Mouse (Mus musculus): ENCODE data around the gene Rab3b.

Gene Rab3b

DNA sequence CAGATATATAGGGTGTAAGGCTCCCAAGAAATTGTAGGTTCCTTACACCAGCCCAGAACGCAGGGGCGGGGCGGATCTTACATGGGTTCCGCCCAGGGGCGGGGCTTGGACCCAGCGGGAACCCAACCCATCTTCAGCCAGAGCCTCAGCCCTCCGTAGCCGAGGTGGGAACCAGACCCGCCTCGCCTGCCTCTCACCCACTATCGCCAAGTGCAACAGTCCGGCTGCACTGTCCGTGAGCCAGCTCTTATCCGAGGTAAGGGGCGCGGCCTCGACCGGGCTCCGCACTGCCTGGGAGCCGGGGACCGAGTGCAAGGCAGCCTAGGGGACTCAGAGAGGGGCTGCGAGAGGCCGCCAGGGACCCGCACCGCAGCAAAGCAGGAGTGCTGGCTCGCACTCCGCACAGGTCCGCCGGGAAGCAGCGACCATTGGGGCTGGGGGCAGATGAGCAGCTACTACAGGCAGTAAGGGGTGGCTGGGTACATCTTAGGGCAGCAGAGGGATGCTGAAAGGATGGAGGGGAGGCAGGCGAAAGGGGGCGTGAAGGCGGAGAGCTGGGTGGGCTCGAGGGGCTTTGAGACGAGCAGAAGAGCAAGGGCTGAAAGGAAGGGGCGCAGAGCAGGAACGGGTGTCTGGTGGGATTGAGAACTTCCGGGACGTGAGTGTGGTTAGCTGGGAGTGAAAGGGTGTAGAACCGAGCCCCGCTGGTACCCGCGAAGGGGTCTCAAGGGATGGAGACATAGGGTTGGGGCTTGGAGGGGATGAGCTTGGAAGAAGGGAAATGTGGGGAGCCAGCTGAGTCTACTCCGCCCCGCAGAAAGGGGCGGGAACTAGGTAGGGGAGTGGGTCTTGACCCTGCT lies at the start of gene Rab3b:
Gene Rab3b (plus strand): TSS at position 101 of the 860 bp plus-strand sequence.
- DNase-seq = peak; percentile 11

DNA sequence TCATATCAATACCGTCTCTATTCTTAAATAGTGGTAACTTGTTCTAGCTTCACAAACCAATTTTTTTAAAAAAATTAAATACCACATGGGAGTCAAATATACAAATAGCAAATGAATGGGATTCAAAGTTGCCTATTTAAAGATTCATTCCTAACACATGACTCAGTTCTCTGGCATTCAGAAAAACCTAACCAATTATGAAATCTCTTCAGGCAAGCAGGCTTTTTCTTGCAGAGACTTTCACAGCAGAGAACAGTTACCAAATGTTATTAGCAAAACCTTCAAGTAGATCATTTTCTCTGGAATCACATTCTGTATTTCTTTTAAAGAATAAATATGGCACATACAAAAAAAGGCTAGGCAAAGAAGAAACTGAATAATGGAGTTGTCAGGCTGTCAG lies 48.2 kb upstream of the Rab3b start:
- no peak for DNase-seq

DNA sequence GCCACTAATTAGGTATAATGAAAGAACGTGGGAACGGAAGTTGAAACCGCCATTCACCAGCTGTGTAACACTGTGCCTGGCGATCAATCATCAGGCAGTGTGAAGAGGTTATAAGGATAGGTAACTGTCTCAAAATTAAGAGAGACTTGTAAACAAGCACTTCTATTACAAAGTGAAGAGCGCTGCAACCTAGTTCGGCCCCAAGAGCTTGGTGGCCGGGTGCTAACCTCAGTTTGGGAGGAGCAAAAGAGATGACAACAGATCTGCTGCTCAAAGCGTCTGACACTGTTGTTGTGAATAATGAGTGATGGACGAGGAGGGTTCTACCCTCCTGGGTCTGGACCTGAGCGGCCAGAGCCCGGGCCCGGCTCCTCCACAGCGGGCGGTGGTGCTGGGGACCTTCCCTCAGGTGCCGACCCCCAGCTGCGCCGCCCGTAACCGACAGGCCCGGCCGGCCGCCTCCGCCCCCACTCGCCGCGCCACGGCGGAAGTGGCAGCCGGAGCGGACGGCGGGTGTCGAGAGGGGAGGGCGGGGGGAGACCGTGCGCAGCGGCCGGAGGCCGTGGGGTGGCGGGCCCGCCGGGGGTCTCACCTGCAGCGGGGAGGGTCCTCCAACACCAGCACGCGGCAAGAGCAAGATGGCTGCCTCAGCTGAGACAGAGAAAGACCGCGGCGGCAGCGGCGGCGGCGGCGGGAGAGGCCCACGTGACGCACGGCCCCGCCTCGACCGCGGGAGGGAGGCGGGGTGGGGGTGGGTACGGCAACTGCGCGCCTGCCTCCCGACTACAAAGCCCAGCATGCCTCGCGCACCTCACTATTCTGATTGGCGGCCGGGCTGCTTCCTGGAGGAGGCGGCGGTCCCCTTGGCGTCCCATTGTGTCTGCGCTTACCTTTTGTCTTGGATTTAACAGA lies 45.7 kb upstream of the Rab3b start, which contains the start of gene Btf3l4:
Gene Btf3l4 (minus strand): TSS at position 699 of the 912 bp plus-strand sequence.
- peak; percentile 92 for DNase-seq

DNA sequence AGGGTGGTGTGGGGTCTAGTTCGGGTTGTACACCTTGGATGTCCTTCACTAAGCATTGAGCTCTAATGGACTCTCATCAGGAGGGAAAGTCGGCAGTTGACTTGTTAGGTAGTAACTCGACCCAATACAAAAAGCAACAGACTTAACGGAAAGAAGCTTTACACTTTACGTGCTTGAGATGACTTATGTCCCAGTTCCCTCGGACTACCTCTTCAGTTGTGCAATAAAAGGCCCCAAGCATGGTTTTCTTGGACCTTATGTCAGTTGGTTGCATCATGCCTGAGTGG lies 45.1 kb upstream of the Rab3b start:
- no peak for DNase-seq

DNA sequence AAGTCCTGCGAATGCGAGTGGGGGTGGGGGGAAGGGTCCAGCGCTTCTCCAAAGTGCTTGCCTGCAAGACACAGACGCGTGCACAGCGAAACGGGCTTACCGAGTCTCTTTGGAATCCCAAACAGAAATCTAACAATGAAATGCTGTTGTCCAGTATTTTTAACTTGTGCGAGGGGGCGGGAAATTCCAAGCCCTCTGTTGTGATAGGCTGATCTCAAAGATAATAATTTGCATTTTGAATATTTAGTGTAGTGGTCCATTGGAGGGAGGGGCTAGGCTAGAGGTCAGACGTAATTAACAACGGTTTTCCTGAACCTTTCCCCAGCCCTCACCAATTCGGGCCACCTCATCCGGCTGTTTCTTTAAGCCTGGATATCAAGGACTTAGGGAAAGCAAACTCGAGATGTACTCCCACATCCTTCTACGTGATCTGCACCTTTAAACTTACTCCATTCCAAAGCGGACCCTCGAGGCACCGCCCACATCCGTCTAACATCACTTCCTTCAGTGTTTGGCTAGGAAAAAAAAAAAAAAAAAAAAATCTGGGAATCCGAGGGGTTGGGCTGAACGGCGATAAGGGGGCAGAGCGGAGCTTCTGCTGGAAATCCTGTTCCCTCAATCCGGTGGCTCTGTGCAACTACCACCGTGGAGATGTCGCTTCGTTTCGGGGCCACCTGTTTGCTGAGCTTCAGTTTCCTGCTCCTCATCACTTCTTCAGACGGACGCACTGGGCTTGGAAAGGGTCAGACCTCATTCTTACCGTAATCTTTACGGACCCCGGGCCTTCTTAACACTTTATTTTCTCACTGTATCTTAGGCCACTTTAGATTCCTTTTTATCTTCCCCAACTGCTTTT lies 44.5 kb upstream of the Rab3b start, which contains the start of gene Txndc12:
Gene Txndc12 (plus strand): TSS at position 487 of the 856 bp plus-strand sequence.
- peak; percentile 85 for DNase-seq

DNA sequence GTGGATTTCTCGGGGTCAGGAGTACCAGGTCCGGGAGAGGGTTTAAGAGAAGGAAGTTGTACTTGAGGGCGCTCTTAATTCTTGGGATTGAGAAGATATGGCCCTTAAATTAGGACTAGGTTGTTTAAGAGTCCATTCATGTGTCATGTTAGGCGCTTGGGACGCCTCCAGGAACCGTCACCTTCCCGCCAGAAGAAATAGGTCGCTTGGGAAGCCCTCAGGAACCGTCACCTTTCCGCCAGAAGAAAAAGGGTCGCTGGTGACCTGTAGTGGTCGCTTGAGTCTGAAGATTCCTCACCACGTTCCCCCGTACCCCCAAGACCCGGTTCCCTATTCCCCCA lies 43.9 kb upstream of the Rab3b start:
- peak; percentile 55 for DNase-seq

DNA sequence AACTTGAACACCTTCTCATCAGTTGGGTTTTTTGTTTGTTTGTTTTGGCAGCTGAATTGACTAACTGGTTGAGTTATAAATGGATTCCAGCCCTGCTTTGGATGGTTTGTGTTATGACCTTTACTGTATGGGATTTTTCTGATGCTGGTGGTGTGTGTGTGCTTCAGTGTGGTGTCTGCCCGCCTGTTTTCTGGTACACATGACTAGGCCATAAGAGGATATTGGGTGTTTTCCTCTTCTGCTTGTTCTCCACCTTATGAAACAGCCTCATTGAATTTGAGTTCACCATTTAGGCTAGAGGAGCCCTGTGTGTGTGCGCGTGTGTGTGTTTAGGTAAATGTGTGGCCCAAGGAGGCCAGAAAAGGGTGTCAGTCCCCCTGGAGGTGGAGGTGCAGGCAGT lies 43.4 kb upstream of the Rab3b start:
- no peak for DNase-seq

DNA sequence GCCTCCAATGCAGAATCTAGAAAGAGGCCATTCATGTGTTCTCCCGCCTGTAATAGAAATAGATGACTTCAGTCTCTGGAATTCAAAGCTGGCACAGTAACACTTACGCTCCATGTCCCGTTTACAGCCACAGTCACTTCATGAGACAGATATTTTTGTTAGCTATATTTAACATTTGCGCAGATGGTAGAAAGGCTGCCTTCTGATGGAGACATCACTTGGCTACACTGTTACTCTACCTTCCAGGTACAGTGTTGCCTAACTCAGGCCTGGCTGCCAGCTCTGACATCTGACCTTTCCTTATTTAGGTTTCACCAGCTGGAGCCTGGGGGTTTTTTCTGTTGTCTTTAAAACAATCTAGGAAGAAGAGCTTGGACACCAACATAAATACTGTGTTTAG lies 40.8 kb upstream of the Rab3b start:
- DNase-seq = peak; percentile 57

DNA sequence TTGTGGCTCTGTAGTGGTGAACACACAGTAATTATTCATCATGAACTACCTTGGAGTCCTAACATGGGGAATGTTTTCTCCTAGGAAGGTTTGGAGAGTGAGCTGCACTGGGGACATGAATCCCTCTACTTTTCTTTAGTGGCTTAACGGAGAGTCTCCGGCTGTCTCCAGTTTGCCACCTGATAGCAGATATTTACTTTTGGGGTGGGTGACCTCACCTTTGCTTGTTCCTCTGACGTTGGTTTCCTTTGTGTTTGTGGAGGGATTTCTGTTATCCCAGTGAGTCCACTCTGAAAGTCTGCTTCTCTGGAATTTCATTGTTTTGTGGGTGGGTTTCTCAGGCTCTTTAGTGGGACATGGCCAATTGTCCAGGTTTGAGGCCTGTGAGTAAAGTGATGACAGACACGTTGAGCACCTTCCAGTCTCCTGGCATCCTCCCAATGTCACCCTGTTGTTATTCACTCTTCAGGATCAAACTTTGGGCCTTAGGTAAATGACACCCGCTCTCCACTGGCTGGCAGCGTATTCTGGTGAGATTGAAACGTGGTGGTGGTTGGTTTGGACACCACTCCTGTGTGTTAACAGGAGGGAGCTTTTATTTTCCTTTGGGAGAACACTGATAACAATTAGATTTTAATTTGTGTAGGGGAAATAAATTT lies 36.8 kb upstream of the Rab3b start:
- DNase-seq = no peak

DNA sequence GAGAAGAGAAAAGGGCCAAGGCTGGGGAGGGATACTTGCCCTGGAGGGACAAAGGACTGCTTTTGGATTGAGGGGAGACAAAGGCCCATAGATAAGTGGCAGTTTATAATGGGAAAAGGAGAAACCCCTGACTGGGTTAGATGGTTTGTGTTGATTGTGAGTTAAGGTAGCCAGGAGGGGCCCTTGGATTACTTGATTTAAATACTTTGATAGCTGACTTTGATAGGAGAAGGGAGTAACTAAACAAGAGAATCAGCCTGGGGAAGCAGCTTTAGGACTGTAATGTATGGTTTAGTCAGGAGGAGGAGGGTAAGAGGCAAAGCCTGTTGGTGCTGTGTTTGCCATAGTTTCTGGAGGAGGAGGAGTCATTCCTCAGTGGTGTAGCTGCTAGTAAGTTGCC lies 35.5 kb upstream of the Rab3b start:
- no peak for DNase-seq

DNA sequence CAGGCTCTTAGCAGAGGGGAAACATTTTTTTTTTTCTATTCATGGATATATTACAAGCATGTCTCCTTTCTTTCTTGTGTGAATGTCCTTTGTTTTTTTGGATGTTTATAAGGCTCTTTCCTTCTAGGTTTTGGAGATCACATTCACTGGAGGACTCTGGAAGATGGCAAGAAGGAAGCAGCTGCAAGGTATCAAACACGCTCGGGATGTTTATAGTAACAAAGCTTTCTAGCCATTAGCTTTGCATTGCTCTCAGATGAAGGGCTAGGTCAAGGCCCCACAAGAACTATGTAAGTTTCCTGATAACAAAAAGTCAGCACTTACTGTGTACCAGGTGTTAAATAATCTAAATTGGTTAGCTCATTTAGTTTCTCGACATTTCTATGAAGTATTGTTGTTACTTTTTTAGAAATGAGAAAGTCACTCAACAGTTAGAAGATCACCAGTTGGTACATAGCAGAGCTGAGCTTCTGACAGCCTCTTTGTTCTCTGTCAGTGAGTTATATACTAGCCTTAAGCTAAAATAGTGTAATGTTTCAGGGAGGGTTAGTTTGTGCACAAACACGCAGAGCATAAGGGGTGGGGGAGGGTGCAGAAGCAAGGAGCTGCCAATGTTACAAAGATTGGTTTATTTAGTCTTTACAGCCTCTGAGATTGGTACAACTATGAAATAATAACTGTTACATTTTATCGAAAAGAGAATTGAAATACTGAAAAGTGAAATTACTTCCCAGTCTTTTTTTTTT lies 32.9 kb upstream of the Rab3b start:
- no peak for DNase-seq

DNA sequence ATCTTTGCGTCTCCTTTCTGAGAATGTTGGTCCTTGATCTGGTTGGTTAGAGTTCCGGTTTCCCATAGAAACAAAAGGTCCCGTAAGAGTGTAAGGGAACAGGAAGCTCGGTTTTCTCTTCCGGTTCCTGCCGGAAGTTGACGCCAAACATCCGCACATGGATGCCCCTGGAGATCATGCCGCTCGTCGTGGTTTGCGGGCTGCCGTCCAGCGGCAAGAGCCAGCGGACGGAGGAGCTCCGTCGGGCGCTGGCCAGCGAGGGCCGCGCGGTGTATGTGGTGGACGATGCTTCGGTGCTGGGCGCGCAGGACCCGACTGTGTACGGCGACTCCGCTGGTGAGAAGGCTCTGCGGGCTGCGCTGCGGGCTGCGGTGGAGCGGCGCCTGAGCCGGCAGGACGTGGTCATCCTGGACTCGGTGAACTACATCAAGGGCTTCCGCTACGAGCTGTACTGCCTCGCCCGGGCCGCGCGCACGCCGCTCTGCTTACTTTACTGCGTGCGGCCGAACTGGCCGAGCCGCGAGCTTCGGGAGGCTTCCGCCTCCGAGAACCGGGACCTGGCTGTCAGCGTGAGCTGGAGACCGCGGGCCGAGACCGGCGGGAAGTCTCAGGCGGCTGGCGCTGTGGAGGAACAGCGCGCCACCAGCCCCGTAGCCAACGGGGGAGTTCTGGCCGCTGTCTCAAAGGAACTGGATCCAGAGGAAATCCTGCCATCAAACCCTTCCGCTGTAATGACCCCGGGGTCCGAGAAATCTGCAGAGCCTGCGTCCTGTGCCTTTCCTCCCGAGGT lies 31.0 kb upstream of the Rab3b start, which contains the start of gene Kti12:
Gene Kti12 (plus strand): TSS at position 71 of the 790 bp plus-strand sequence.
- DNase-seq = peak; percentile 81

DNA sequence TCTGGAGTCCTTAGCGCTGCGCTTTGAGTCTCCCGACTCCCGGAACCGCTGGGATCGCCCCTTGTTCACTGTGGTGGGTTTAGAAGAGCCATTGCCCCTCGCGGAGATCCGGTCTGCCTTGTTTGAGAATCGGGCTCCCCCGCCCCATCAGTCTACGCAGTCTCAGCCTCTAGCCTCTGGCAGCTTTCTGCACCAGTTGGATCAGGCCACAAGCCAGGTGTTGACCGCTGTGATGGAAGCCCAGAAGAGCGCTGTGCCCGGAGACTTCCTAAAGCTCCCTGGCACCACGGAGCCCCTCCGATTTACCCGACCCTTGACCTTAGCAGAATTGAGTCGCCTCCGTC lies 30.4 kb upstream of the Rab3b start, which contains the start of gene A730015C16Rik:
Gene A730015C16Rik (minus strand): TSS at position 115 of the 344 bp plus-strand sequence.
- DNase-seq = peak; percentile 47

DNA sequence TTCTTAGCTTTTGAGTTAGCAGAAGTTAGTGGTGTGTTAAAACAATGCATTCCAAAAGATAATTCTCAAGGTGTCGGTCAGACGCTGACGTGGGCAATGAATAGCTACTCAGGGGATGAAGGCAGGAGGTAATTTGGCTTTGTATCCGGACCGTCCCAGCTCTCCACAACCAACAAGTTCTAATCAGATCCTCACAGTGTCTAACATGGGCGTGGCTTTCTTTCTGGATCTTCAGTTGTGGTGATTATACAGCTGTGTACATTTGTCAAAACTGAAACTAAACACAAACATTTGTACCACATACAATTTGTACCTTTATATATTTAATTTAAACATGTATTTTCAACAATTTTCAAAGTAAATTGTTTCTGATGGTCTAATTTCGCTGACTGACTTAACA lies 12.1 kb upstream of the Rab3b start:
- DNase-seq = no peak

DNA sequence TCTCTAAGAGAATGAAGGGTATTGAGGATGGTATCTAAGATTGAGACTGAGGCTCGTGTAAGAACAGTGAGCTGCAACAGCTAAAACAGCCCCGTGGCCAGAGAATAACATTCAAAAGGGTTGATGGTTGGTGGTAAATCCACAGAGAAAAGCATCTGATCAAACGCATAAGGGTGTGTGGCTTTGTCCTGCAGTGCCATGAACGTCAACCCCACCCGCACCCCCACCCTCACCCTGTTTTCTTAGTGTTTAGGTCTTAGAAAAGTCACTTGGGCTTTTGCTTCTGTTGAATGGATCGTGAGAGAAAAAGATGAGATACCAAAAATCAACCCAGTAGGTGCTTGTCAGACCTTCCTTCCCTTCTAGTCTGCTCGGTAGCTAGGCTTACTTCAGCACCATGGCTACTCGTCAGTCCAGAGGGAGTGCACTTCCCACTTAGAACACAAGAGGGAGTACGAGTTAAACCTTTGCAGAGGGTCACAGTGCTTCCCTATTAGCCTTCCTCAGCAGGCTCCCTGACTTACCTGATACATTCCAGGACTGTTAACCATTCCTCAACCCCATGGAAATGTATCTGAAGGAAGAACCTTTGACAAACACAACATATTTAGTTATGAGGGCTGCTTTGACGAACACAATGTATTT lies 9.0 kb upstream of the Rab3b start:
- peak; percentile 69 for DNase-seq

DNA sequence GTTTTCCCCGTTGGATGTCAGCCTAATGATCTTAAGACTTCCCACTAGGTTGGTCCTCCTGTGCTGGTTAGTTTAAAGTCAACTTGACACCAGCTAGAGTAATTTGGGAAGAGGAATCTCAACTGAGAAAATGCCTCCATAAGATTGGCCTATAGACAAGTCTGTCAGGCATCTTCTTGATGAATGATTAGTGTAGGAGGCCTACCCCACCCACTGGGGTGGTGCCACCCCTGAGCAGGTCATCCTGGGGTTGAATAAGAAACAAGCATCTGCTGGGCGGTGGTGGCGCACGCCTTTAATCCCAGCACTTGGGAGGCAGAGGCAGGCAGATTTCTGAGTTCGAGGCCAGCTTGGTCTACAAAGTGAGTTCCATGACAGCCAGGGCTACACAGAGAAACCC lies 5.1 kb upstream of the Rab3b start:
- no peak for DNase-seq

DNA sequence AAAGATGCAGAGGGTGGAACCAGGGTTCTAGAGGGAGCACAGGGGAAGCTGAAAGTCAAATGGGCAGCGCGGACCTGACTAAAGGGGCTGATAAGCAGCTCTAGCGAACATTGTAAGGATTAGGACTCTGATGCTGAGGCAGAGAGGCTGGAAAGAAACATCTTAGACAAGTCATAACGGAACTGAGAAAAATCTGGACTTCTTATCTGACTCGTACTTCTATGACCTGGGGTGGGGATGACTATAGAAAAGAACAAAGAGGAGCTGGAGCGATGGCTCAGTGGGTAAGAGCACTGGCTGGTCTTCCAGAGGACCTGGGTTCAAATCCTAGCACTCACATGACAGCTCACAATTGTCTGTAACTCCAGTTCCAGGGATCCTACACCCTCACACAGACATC lies 962 bp upstream of the Rab3b start:
- DNase-seq = no peak

DNA sequence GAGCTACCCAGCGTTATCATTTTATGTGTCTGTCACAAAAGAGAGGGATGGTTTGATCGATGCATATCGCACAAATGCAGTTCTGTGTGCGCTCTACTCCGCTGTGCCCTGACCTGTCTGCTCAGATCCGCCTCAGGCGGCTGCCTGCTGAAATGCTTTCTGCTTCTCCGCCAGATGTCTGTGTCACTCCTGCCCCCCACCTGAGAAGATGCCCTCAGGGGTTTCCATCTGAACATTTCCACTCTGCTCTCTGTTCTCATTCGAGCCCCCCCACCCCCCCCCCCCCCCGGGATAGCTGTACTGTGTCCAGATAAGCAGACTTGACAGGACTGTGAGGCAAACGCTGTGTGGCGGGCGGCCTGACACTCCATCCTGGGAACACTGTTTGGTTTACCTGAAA lies 5.0 kb downstream of the Rab3b start:
- no peak for DNase-seq

DNA sequence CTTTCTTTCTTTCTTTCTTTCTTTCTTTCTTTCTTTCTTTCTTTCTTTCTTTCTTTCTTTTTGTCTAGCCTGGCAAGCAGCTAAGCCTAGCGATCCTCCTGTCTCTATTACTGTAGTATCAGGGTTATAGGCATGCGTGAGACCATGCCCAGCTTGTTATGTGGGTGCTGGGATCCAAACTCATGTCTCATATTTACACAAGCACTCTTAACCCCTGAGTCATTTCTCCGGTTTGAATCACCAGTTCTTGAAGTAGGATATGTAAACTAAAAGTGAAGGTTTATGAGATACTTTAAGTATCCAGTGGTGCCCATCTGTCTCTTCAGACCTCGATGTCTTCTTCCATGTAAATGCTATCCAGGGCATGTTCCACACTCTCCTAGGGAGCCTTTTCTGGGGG lies 8.6 kb downstream of the Rab3b start:
- no peak for DNase-seq

DNA sequence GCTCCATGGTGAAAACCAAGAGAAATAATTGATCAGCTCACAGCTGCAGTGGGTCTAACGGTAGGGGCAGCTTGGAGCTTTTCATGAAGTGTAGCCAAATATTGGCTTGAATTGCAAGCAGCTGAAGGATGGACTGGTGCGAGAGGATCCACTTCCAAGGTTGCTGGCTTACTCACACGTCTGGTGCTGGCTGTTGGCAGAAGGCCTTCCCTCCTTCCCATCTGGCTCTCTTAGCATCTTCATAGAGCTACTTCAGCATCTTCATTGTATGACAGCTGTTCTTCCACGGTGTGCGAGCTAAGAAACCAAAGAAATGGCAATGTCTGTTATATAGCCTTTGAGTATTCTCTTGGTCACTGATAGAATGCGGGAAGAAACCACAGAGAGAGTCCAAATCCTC lies 12.0 kb downstream of the Rab3b start:
- DNase-seq = no peak

Measured in cerebellum, adult 11-12 months (tissue).